Mouse (Mus musculus): ENCODE measurements around the gene Txk. TPM values are rescaled to one million over a fixed set of nuclear protein-coding genes. Genes with fewer than 3 reads are reported as not detected.

Txk gene
- total RNA-seq (2014; fragmentation: Nextera tagmentation) (1.9 and 2.0 TPM in 2 replicates), total RNA-seq (2017) (0.87 and 1.9 TPM in 2 replicates), polyA plus RNA-seq (2012) (not detected in 2 replicates)

- Histone ChIP-seq H3K36me3 (replicated peaks) (peaks cover 36% of the 10 kb centered on the region), H3K27me3 (ENCODE audit: insufficient read depth, low read length) (no peaks in the 10 kb centered on the region), H3K4me3 (ENCODE audit: low read depth, low read length) (no peak within 1 kb of the TSS), H3K4me1 (ENCODE audit: insufficient read depth, low read depth, low read length) (peaks cover 47% of the 10 kb centered on the region), H3K9me3 (replicated peaks) (no peaks in the 10 kb centered on the region)
- no peak for DNase-seq (ENCODE audit: low spot score)
- TF ChIP-seq GATA1 (IDR thresholded peaks at IDR 0.05; ENCODE audit: borderline replicate concordance, low read length) (no peak), TAL1 (conservative IDR thresholded peaks at IDR 0.05; ENCODE audit: low read depth, low read length) (no peak), CTCF (IDR thresholded peaks at IDR 0.05; ENCODE audit: low read depth, low read length) (no peak), POLR2AphosphoS5 (IDR thresholded peaks at IDR 0.05; ENCODE audit: insufficient replicate concordance, low read depth, low read length) (no peak), GATA2 (IDR thresholded peaks at IDR 0.05; ENCODE audit: borderline replicate concordance, low read depth, low read length) (no peak)
- no peak for ATAC-seq (ENCODE audit: extremely low read depth, insufficient number of reproducible peaks, low FRiP score, poor library complexity, severe bottlenecking)
Observed at GRCm38 (mm10) chr5:72752585-72752984, at the start of gene Txk. Gene Txk, minus strand, starts transcription at chr5:72752777.

- Histone ChIP-seq H3K4me1 (ENCODE audit: insufficient read depth, low read depth, low read length) (peaks cover 19% of the 10 kb centered on the region), H3K27me3 (ENCODE audit: insufficient read depth, low read length) (peaks cover 5% of the 10 kb centered on the region; the same call in 1 of the 2 replicates), H3K36me3 (replicated peaks) (peaks cover 66% of the 10 kb centered on the region), H3K9me3 (replicated peaks) (no peaks in the 10 kb centered on the region), H3K4me3 (ENCODE audit: low read depth, low read length) (no peak overlapping the region)
- no peak for TF ChIP-seq GATA2 (IDR thresholded peaks at IDR 0.05; ENCODE audit: borderline replicate concordance, low read depth, low read length)
- TF ChIP-seq TAL1 (conservative IDR thresholded peaks at IDR 0.05; ENCODE audit: low read depth, low read length): no peak
- TF ChIP-seq GATA1 (IDR thresholded peaks at IDR 0.05; ENCODE audit: borderline replicate concordance, low read length): no peak
- TF ChIP-seq CTCF (IDR thresholded peaks at IDR 0.05; ENCODE audit: low read depth, low read length): no peak
- no peak for TF ChIP-seq POLR2AphosphoS5 (IDR thresholded peaks at IDR 0.05; ENCODE audit: insufficient replicate concordance, low read depth, low read length)
- no peak for ATAC-seq (ENCODE audit: extremely low read depth, insufficient number of reproducible peaks, low FRiP score, poor library complexity, severe bottlenecking)
- no peak for DNase-seq (ENCODE audit: low spot score)
Observed at GRCm38 (mm10) chr5:72798563-72798962, 46.0 kb upstream of the Txk start.

- TF ChIP-seq POLR2AphosphoS5 (IDR thresholded peaks at IDR 0.05; ENCODE audit: insufficient replicate concordance, low read depth, low read length) (no peak), GATA2 (IDR thresholded peaks at IDR 0.05; ENCODE audit: borderline replicate concordance, low read depth, low read length) (no peak)
- Histone ChIP-seq H3K36me3 (replicated peaks) (peaks cover 63% of the 10 kb centered on the region), H3K9me3 (replicated peaks) (no peaks in the 10 kb centered on the region), H3K4me1 (ENCODE audit: insufficient read depth, low read depth, low read length) (peaks cover 9% of the 10 kb centered on the region), H3K4me3 (ENCODE audit: low read depth, low read length) (no peak overlapping the region), H3K27me3 (ENCODE audit: insufficient read depth, low read length) (peaks cover 7% of the 10 kb centered on the region; the same call in 1 of the 2 replicates)
- ATAC-seq (ENCODE audit: extremely low read depth, insufficient number of reproducible peaks, low FRiP score, poor library complexity, severe bottlenecking) (no peak), DNase-seq (ENCODE audit: low spot score) (no peak)
Observed at GRCm38 (mm10) chr5:72796186-72796613, 43.6 kb upstream of the Txk start.

DNA sequence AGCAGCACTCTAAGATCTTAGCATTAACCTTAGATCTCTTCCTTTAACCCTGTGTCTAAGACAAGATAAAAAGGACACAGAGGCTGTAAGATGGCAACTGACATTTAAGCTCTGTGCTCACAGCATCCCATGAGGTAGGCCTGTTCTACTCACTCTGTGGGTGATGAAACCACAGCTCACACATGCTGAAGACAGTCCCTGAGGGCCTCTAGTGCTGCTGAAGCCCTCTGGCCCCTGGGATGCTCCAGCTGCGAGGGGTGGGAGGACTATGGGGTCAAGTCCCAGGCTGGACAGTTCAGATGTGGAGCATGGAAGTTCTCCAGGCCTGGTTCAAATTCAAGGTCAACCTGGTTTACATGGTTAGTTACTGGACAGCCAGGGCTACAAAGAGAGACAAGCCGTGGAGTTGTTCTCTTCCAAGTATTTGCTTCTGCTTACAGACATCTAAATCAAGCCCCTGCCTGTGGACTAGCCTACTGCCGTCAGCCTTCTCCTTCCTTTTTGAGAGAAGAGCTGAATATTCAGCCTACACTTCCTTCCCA lies 40.8 kb upstream of the Txk start:
- Histone ChIP-seq H3K27me3 (ENCODE audit: insufficient read depth, low read length) (peaks cover 7% of the 10 kb centered on the region; the same call in 1 of the 2 replicates), H3K4me1 (ENCODE audit: insufficient read depth, low read depth, low read length) (peaks cover 9% of the 10 kb centered on the region), H3K9me3 (replicated peaks) (no peaks in the 10 kb centered on the region), H3K4me3 (ENCODE audit: low read depth, low read length) (no peak overlapping the region), H3K36me3 (replicated peaks) (peaks cover 44% of the 10 kb centered on the region)
- DNase-seq (ENCODE audit: low spot score) (no peak), ATAC-seq (ENCODE audit: extremely low read depth, insufficient number of reproducible peaks, low FRiP score, poor library complexity, severe bottlenecking) (no peak)
- TF ChIP-seq TAL1 (conservative IDR thresholded peaks at IDR 0.05; ENCODE audit: low read depth, low read length) (no peak), GATA2 (IDR thresholded peaks at IDR 0.05; ENCODE audit: borderline replicate concordance, low read depth, low read length) (no peak), CTCF (IDR thresholded peaks at IDR 0.05; ENCODE audit: low read depth, low read length) (no peak), POLR2AphosphoS5 (IDR thresholded peaks at IDR 0.05; ENCODE audit: insufficient replicate concordance, low read depth, low read length) (no peak), GATA1 (IDR thresholded peaks at IDR 0.05; ENCODE audit: borderline replicate concordance, low read length) (no peak)

- Histone ChIP-seq H3K36me3 (replicated peaks) (peaks cover 38% of the 10 kb centered on the region), H3K4me3 (ENCODE audit: low read depth, low read length) (no peak overlapping the region), H3K9me3 (replicated peaks) (no peaks in the 10 kb centered on the region), H3K27me3 (ENCODE audit: insufficient read depth, low read length) (peaks cover 7% of the 10 kb centered on the region; the same call in 1 of the 2 replicates), H3K4me1 (ENCODE audit: insufficient read depth, low read depth, low read length) (peaks cover 7% of the 10 kb centered on the region)
- DNase-seq (ENCODE audit: low spot score) (no peak), ATAC-seq (ENCODE audit: extremely low read depth, insufficient number of reproducible peaks, low FRiP score, poor library complexity, severe bottlenecking) (no peak)
- TF ChIP-seq POLR2AphosphoS5 (IDR thresholded peaks at IDR 0.05; ENCODE audit: insufficient replicate concordance, low read depth, low read length): no peak
- TF ChIP-seq GATA2 (IDR thresholded peaks at IDR 0.05; ENCODE audit: borderline replicate concordance, low read depth, low read length): no peak
- no peak for TF ChIP-seq TAL1 (conservative IDR thresholded peaks at IDR 0.05; ENCODE audit: low read depth, low read length)
- no peak for TF ChIP-seq GATA1 (IDR thresholded peaks at IDR 0.05; ENCODE audit: borderline replicate concordance, low read length)
- no peak for TF ChIP-seq CTCF (IDR thresholded peaks at IDR 0.05; ENCODE audit: low read depth, low read length)
Observed at GRCm38 (mm10) chr5:72791789-72792188, 39.2 kb upstream of the Txk start.

DNA sequence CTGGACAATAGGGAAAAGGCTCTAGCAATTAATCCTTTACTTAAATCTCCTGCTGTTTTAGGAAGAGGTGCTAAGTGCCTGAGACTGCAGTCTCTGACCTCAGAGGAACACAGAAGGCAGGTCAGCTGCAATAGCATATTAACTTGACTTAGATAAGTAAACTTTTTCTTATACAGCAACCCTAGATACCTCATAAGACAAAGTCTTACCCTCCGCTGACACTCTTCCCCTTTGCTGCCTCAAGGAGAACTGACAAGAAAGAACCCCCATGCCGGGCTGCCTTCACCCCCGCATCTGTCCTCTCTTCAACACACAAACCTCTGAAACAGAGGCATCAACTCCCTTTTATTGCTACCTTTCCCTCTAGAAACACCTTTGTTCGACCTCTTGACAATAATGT lies 38.8 kb upstream of the Txk start:
- peaks cover 6% of the 10 kb centered on the region for H3K4me1 ChIP-seq (ENCODE audit: insufficient read depth, low read depth, low read length)
- H3K4me3 ChIP-seq (ENCODE audit: low read depth, low read length): no peak overlapping the region
- peaks cover 34% of the 10 kb centered on the region for H3K36me3 ChIP-seq (replicated peaks)
- H3K9me3 ChIP-seq (replicated peaks): no peaks in the 10 kb centered on the region
- DNase-seq (ENCODE audit: low spot score): no peak
- TF ChIP-seq GATA2 (IDR thresholded peaks at IDR 0.05; ENCODE audit: borderline replicate concordance, low read depth, low read length) (no peak), GATA1 (IDR thresholded peaks at IDR 0.05; ENCODE audit: borderline replicate concordance, low read length) (no peak), TAL1 (conservative IDR thresholded peaks at IDR 0.05; ENCODE audit: low read depth, low read length) (no peak), CTCF (IDR thresholded peaks at IDR 0.05; ENCODE audit: low read depth, low read length) (no peak), POLR2AphosphoS5 (IDR thresholded peaks at IDR 0.05; ENCODE audit: insufficient replicate concordance, low read depth, low read length) (no peak)
- peaks cover 7% of the 10 kb centered on the region; the same call in 1 of the 2 replicates for H3K27me3 ChIP-seq (ENCODE audit: insufficient read depth, low read length)
- no peak for ATAC-seq (ENCODE audit: extremely low read depth, insufficient number of reproducible peaks, low FRiP score, poor library complexity, severe bottlenecking)

Data from G1E (cell line).